Mouse (Mus musculus) small intestine, adult 2 months (tissue): Measurements from ENCODE around the gene Bcl2. TPM values are rescaled to one million over a fixed set of nuclear protein-coding genes. Genes with fewer than 3 reads are reported as not detected.
"Not testable (repeated sequence)": the region's sequence is repeated elsewhere in the genome, so short reads cannot be mapped to it uniquely, and the experiment has no call there.

ENCODE experiments used
- H3K27ac ChIP-seq: fragments of 200-500 bp; 2 replicates; pipeline ENCODE4 v1.5.1; 2012; ENCODE audit warnings: low read depth, low read length, control low read depth, inconsistent platforms; ENCODE audit not compliant: insufficient read depth
- H3K27me3 ChIP-seq: fragments of 200-500 bp; 2 replicates; pipeline ENCODE4 v1.6.1; 2012; ENCODE audit warnings: mild to moderate bottlenecking, moderate library complexity, low read length, inconsistent platforms; ENCODE audit not compliant: control insufficient read depth, insufficient read depth
- H3K36me3 ChIP-seq: fragments of 200-500 bp; 2 replicates; pipeline ENCODE4 v1.6.1; 2012; ENCODE audit warnings: mild to moderate bottlenecking, low read length, control low read depth, inconsistent platforms; ENCODE audit not compliant: control insufficient read depth, insufficient read depth
- H3K4me1 ChIP-seq: fragments of 200-500 bp; 2 replicates; pipeline ENCODE4 v1.6.1; 2012; ENCODE audit warnings: low read length, inconsistent platforms, mixed read lengths; ENCODE audit not compliant: control insufficient read depth, insufficient read depth, insufficient read length
- H3K4me3 ChIP-seq: fragments of 200-500 bp; 2 replicates; pipeline ENCODE4 v1.5.1; 2012; ENCODE audit warnings: low read depth, mild to moderate bottlenecking, control low read depth, inconsistent platforms, low read length, moderate library complexity
- CTCF ChIP-seq: fragments of 200-500 bp; IDR thresholded peaks from 2 replicates; pipeline ENCODE4 v1.5.1; 2012; ENCODE audit warnings: low read depth, mild to moderate bottlenecking, control low read depth, inconsistent platforms, low read length, moderate library complexity, mixed read lengths; ENCODE audit not compliant: insufficient replicate concordance, insufficient read length; ENCODE audit errors: extremely low read depth
- POLR2A ChIP-seq: fragments of 200-500 bp; IDR thresholded peaks from 2 replicates; pipeline ENCODE4 v1.6.1; 2012; ENCODE audit warnings: low read depth, mild to moderate bottlenecking, control low read depth, inconsistent platforms, low read length, moderate library complexity
- WGBS: fragments of 180-500 bp; shearing (Covaris S2); methylation state at CpG from one replicate; pipeline ENCODE4 v1.1.7; 2018; 5-methylcytosine and 5-hydroxymethylcytosine counted together
- polyA plus RNA-seq: library from polyadenylated mRNA; depleted of rRNA; stranded (reverse); fragments of >200 nt; gene quantifications from 2 replicates; pipeline ENCODE4 v1.2.3, GENCODE M21; 2012

Bcl2 gene
- polyA plus RNA-seq, 1 experiment: 1.5 TPM

- H3K4me1 ChIP-seq: no peaks in the 10 kb centered on the region
- 48% methylated on average over 2 of the region's 2 CpGs for WGBS
Measured at GRCm38 (mm10) chr1:106735586-106735985, 21.5 kb upstream of the Bcl2 start.

GRCm38 (mm10) chr1:106722061-106722460 is 8.0 kb upstream of the Bcl2 start:
- WGBS: 83% methylated on average over 5 of the region's 5 CpGs
- no peaks in the 10 kb centered on the region for H3K4me1 ChIP-seq
- H3K4me3 ChIP-seq: no peak overlapping the region
- peaks cover 16% of the 10 kb centered on the region for H3K36me3 ChIP-seq
- no peak overlapping the region for H3K27ac ChIP-seq
- no peaks in the 10 kb centered on the region for H3K27me3 ChIP-seq
- TF ChIP-seq CTCF: no peak
- TF ChIP-seq POLR2A: no peak

More at GRCm38 (mm10) chr1:106735586-106735985, 21.5 kb upstream of the Bcl2 start:
- Histone ChIP-seq H3K4me3 (no peak overlapping the region), H3K27me3 (no peaks in the 10 kb centered on the region), H3K27ac (no peak overlapping the region), H3K36me3 (peaks cover 27% of the 10 kb centered on the region)
- TF ChIP-seq POLR2A (no peak), CTCF (peak; percentile 62; the same call in 1 of the 2 replicates)

GRCm38 (mm10) chr1:106717736-106718135 is 3.7 kb upstream of the Bcl2 start:
- 69% methylated on average over 7 of the region's 7 CpGs for WGBS
- not testable (repeated sequence) for H3K4me3 ChIP-seq

GRCm38 (mm10) chr1:106717071-106717601 is 3.1 kb upstream of the Bcl2 start:
- Histone ChIP-seq H3K36me3 (no peaks in the 10 kb centered on the region; the same call in 1 of the 2 replicates), H3K4me1 (peaks cover 5% of the 10 kb centered on the region), H3K27ac (no peak overlapping the region), H3K4me3 (no peak overlapping the region), H3K27me3 (no peaks in the 10 kb centered on the region)
- 35% methylated on average over 7 of the region's 7 CpGs for WGBS
- TF ChIP-seq POLR2A (no peak), CTCF (peak; percentile 72; the same call in 1 of the 2 replicates)

More at GRCm38 (mm10) chr1:106717736-106718135, 3.7 kb upstream of the Bcl2 start:
- H3K4me1 ChIP-seq, H3K36me3 ChIP-seq, H3K27me3 ChIP-seq, H3K27ac ChIP-seq: not testable (repeated sequence)

GRCm38 (mm10) chr1:106716141-106716540 is 2.1 kb upstream of the Bcl2 start:
- no peaks in the 10 kb centered on the region for H3K36me3 ChIP-seq
- H3K4me3 ChIP-seq: no peak overlapping the region
- WGBS: 87% methylated on average over 3 of the region's 3 CpGs

GRCm38 (mm10) chr1:106715111-106716083 is 1.3 kb upstream of the Bcl2 start:
- H3K27ac ChIP-seq: no peak overlapping the region
- no peaks in the 10 kb centered on the region for H3K27me3 ChIP-seq
- H3K4me3 ChIP-seq: no peak overlapping the region
- no peaks in the 10 kb centered on the region for H3K36me3 ChIP-seq
- 92% methylated on average over 13 of the region's 13 CpGs for WGBS
- no peak for TF ChIP-seq POLR2A
- H3K4me1 ChIP-seq: peaks cover 5% of the 10 kb centered on the region

More at GRCm38 (mm10) chr1:106716141-106716540, 2.1 kb upstream of the Bcl2 start:
- TF ChIP-seq CTCF (no peak), POLR2A (no peak)
- no peak overlapping the region for H3K27ac ChIP-seq
- peaks cover 5% of the 10 kb centered on the region for H3K4me1 ChIP-seq
- H3K27me3 ChIP-seq: no peaks in the 10 kb centered on the region

GRCm38 (mm10) chr1:106714530-106714981 is 482 bp upstream of the Bcl2 start:
- TF ChIP-seq CTCF (no peak), POLR2A (no peak)
- H3K27ac ChIP-seq: 0 out of 2 replicates have a peak overlapping the region, but pooled peaks have one; percentile 0
- 3% methylated on average over 21 of the region's 21 CpGs for WGBS
- H3K4me1 ChIP-seq: peaks cover 5% of the 10 kb centered on the region
- H3K36me3 ChIP-seq: no peaks in the 10 kb centered on the region
- peak overlapping the region; percentile 87 for H3K4me3 ChIP-seq
- no peaks in the 10 kb centered on the region for H3K27me3 ChIP-seq
